Mouse (Mus musculus) hematopoietic stem cell, adult 5-6 weeks (primary cell): ENCODE results near the gene Slc26a9. TPM values are rescaled to one million over a fixed set of nuclear protein-coding genes. Genes with fewer than 3 reads are reported as not detected.
"Not testable (repeated sequence)": the region's sequence is repeated elsewhere in the genome, so short reads cannot be mapped to it uniquely, and the experiment has no call there.

Experiments used
- ATAC-seq, 2 experiments: fragments of 125-278 bp in 1 of 2; replicated peaks in 1 of 2; 2 replicates each; pipeline ENCODE4 v1.8.0; 2016 to 2017; ENCODE audit warnings: inconsistent platforms in 2 of 2, mild to moderate bottlenecking in 2 of 2, moderate number of reproducible peaks in 2 of 2, low read depth in 1 of 2, moderate TSS enrichment in 1 of 2; ENCODE audit not compliant: low FRiP score in 2 of 2, poor library complexity in 2 of 2, severe bottlenecking in 2 of 2, insufficient read depth in 1 of 2, low TSS enrichment in 1 of 2
- total RNA-seq: library from RNA; stranded (forward); fragments of 172-1452, 232-1000 nt; gene quantifications from 2 replicates; pipeline ENCODE4 v1.2.3, GENCODE M21; 2017

The Slc26a9 gene
- total RNA-seq, 1 experiment from 2014 or later = not detected

- ATAC-seq = no peak
Observed at GRCm38 (mm10) chr1:131808986-131809385, 65.2 kb downstream of the Slc26a9 start.

- no peak for ATAC-seq
Observed at GRCm38 (mm10) chr1:131809651-131810050, 65.8 kb downstream of the Slc26a9 start.

- ATAC-seq = no peak
Observed at GRCm38 (mm10) chr1:131811393-131811792, 67.6 kb downstream of the Slc26a9 start.

- ATAC-seq = no peak
Observed at GRCm38 (mm10) chr1:131812006-131812405, 68.2 kb downstream of the Slc26a9 start.

- ATAC-seq = no peak
Observed at GRCm38 (mm10) chr1:131812631-131813295, 68.9 kb downstream of the Slc26a9 start.

GRCm38 (mm10) chr1:131813731-131814130, 69.9 kb downstream of the Slc26a9 start:
- no peak for ATAC-seq

- ATAC-seq = no peak
Observed at GRCm38 (mm10) chr1:131814191-131814590, 70.4 kb downstream of the Slc26a9 start.

- no peak for ATAC-seq
Observed at GRCm38 (mm10) chr1:131816886-131817285, 73.1 kb downstream of the Slc26a9 start.

GRCm38 (mm10) chr1:131820353-131820752, 76.5 kb downstream of the Slc26a9 start:
- not testable (repeated sequence) for ATAC-seq

GRCm38 (mm10) chr1:131820887-131821328, 77.1 kb downstream of the Slc26a9 start:
- no peak for ATAC-seq

Other genes starting within 250 kb of the Slc26a9 start
- 15.6 and 18.3 TPM in 2 replicates for gene Srgap2, start 216.7 kb upstream of the Slc26a9 start, total RNA-seq
- 2.0 and 3.1 TPM in 2 replicates for gene Fam72a, start 216.1 kb upstream of the Slc26a9 start, total RNA-seq
- gene Avpr1b, start 144.8 kb upstream of the Slc26a9 start, total RNA-seq = not detected in 2 replicates
- 13.3 and 40.3 TPM in 2 replicates for gene Ctse, start 105.7 kb upstream of the Slc26a9 start, total RNA-seq
- gene Rab7b, start 55.3 kb upstream of the Slc26a9 start, total RNA-seq = 2.1 and 4.5 TPM in 2 replicates
- not detected in 2 replicates for gene Pm20d1, start 53.4 kb downstream of the Slc26a9 start, total RNA-seq
- gene Slc41a1, start 83.5 kb downstream of the Slc26a9 start, total RNA-seq = 11.2 and 14.2 TPM in 2 replicates
- gene Rab29, start 123.2 kb downstream of the Slc26a9 start, total RNA-seq = 16.1 and 28.8 TPM in 2 replicates
- 255 and 303 TPM in 2 replicates for gene Nucks1, start 166.5 kb downstream of the Slc26a9 start, total RNA-seq
- gene Slc45a3, start 218.9 kb downstream of the Slc26a9 start, total RNA-seq = 0.35 and 0.88 TPM in 2 replicates